Mouse (Mus musculus) 3134 (cell line): ENCODE results near the gene Tor1b.
"Not testable (repeated sequence)": the region's sequence is repeated elsewhere in the genome, so short reads cannot be mapped to it uniquely, and the experiment has no call there.

Experiments used
- DNase-seq: peaks from one replicate; pipeline ENCODE4 v3.0.0-alpha.2; 2011; ENCODE audit warnings: low spot score; ENCODE audit not compliant: insufficient read length; ENCODE audit errors: extremely low read depth

The Tor1b gene

DNA sequence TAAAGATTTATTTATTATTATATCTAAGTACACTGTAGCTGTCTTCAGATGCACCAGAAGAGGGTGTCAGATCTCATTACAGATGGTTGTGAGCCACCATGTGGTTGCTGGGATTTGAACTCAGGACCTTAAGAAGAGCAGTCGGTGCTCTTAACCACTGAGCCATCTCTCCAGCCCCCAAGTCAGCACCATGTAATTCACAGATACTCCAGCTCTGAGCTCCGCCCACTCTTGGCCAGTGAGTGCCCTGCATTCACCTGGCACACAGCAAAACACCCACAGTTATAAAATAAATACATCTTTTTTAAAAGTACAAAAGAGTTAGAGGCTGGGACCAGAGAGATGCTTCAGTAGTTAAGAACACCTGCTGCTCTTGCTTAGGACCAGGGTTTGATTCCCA, 21.9 kb upstream of the Tor1b start:
- not testable (repeated sequence) for DNase-seq

- no peak for DNase-seq
Measured at GRCm38 (mm10) chr2:30931922-30932321, 20.8 kb upstream of the Tor1b start.

GRCm38 (mm10) chr2:30933032-30933431, 19.7 kb upstream of the Tor1b start:
- no peak for DNase-seq

DNA sequence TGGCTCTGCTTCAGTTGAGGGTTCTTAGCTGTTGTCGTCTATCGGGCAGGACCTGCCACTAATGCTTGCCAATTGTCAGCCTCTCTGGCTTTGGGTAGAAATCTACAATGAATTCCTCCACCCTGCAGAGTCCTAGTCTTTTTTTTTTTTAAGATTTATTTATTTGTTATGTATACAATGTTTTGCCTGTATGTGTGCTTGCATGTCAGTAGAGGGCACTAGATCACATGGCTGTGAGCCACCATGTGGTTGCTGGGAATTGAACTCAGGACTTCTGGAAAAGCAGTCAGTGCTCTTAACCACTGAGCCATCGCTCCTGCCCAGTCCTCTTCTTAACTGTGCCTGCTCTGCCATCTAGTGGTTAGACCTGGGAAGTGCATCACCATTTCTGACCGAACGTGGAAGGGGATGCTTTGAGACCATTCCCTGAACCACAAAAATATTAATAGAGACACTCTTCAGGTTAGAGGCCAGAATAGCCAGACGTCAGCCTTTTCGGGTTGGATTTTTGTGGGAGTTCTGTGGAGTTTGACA, 18.8 kb upstream of the Tor1b start:
- DNase-seq = peak; percentile 61

GRCm38 (mm10) chr2:30936808-30937207, 16.0 kb upstream of the Tor1b start:
- no peak for DNase-seq

DNA sequence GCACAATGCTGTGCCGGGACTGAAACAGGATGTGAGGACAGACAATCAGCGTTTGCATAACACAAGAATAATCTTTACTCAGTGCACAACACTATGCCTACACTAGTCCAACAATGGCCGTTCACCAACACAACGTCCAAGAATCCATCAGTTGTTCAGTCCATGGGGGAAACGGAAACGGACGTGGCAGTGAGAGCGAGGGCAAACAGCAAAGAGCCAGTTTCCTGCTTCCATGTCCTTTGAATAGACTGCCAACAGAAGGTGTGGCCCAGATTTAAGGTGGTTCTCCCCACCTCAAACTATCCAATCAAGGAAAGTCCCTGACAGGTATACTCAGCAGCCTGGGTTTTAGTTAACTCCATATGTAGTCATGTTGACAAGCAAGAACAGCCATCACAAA, 15.0 kb upstream of the Tor1b start:
- no peak for DNase-seq

GRCm38 (mm10) chr2:30938574-30938991, 14.2 kb upstream of the Tor1b start:
- DNase-seq = no peak

GRCm38 (mm10) chr2:30941586-30941985, 11.2 kb upstream of the Tor1b start:
- DNase-seq = no peak

- DNase-seq = not testable (repeated sequence)
Measured at GRCm38 (mm10) chr2:30942116-30942515, 10.6 kb upstream of the Tor1b start.

DNA sequence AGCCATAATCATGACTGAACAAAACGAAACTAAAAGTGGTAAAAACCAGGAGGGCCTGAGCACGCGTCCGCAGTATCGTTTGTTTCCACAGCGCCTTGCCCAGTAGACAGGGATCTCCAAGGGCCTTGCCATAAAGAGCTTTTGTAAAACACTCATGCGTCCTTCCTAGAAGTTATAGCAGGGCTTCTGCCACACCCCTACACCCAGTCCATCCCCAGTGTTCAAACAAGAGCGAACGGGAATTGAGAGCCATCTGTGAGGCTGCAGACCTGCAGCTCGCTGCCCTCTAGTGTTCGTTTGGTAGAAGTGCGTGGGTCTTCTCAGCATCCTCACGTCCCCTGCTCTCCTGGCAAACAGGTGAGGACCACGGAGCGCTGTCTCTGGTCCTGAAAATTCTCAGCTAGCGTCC, 10.2 kb upstream of the Tor1b start:
- peak; percentile 69 for DNase-seq

GRCm38 (mm10) chr2:30952457-30952823, 319 bp upstream of the Tor1b start:
- no peak for DNase-seq

DNA sequence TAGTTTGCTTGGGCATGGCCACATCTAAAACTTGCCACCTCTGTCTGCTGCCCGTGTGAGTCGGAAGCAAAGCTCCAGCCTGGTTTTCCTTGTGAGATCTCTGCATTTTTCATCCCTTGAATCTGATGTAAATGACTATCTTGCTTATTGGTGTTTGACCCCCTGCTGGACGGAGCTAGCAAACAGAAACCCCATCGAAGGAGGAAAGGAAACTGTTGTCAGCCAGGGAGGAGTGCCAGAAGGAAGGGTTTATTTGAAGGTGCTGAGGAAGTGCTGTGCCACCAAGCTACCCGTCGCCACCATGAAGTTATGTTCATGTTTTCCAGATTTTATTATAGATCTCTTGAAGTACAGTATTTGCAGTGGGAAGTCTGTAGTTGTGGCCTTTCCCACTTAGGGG, 2.0 kb downstream of the Tor1b start:
- no peak for DNase-seq

GRCm38 (mm10) chr2:30957511-30957910, 4.8 kb downstream of the Tor1b start:
- no peak for DNase-seq

DNA sequence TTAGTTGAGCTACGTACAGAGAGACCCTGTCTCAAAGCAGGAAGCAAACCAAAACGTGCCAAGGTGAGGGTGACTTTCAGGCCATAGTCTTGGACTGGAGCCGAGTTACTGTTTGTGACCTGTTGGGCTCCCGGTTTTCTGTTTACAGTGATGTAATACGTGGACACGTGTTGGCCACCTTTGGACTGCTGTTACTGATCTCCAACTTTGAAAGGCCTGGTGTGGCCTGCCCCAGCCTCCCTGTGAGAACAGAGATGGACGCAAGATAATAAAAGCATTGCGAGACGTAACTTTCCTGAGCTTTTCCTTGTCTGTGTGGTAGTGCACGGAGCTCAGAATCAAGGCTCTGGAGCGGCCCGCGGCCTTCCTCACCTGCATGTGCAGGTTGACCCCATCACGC, 6.0 kb downstream of the Tor1b start:
- no peak for DNase-seq

GRCm38 (mm10) chr2:30959856-30960255, 7.1 kb downstream of the Tor1b start:
- DNase-seq = no peak

DNA sequence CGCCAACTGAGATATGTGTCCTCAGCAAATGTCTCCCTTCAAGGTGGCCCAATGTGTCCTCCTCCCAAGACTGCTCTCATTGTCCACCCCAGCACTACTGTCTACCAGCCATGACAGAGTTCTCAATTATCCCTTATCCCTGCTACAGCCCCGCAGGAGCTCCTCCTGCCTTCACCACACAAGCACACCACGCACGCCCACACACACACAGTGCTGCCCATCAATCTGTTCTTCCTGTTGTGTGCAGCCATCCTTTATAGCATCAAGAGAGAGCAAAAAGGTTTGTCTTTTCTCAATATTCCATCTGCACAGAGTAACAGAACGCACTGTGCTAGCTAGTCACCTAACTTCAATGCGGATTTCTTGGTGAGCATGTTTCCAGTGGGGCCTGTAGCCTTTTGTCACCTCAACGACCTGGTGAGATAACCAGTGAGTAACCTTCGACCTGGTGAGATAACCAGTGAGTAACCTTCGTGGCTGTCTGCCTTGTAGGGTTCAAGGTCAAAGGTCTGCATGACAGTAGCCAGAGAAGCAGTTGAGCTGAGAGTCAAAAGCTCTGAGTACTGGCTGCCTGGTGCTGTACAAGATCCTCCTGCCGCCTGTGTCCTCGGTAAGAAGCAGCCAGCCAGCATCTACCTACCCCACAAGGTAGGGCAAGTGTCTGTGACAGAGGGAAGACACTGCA, 10.0 kb downstream of the Tor1b start:
- no peak for DNase-seq

- no peak for DNase-seq
Measured at GRCm38 (mm10) chr2:30965627-30966026, 12.9 kb downstream of the Tor1b start.

GRCm38 (mm10) chr2:30966826-30967225, 14.1 kb downstream of the Tor1b start:
- DNase-seq = no peak

DNA sequence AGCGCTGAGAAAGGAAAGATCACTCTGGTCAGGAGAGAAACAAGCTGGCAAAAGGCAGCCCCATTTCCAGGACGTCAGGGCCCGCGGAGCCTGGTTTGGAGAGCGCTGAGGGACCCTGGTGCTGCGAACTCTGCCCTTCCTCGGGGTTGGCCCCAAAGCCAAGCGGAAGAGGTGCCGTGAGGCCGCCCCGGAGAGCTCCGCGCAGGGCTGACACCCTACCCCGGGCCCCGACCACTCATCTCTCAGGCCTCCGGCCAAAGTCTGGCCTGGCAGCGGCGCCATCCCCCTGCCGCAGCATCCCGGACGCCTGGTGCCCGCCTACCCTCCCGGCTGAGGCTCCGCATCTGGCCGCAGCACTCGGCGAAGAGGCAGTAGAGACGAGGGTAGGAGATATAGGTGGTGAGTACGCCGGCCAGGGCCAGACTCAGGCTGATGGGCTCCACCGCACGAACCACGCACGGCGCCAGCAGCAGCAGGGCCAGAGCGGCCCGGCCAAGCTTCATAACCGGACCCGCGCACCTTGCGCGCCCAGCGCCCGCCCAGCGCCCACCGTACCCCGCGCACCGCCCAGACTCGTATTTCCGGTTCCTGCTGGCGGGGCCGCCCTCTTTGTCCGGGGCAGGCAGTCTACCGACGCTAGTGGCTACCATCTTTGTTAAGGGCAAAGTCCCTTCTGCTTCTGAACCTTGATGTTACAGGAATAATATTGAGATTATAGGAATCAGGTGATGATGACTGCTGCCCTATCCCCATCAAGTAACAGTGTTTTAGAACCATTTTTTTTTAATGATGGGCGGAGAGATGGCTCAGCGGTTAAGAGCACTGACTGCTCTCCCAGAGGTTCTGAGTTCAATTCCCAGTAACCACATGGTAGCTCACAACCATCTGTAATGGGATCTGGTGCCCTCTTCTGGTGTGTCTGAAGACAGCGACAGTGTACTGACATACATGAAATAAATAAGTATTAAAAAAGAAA, 14.9 kb downstream of the Tor1b start, which contains the start of gene Tor1a:
Gene Tor1a, minus strand, starts transcription at position 582 of the 976 bp plus-strand sequence.
- DNase-seq = peak; percentile 87

DNA sequence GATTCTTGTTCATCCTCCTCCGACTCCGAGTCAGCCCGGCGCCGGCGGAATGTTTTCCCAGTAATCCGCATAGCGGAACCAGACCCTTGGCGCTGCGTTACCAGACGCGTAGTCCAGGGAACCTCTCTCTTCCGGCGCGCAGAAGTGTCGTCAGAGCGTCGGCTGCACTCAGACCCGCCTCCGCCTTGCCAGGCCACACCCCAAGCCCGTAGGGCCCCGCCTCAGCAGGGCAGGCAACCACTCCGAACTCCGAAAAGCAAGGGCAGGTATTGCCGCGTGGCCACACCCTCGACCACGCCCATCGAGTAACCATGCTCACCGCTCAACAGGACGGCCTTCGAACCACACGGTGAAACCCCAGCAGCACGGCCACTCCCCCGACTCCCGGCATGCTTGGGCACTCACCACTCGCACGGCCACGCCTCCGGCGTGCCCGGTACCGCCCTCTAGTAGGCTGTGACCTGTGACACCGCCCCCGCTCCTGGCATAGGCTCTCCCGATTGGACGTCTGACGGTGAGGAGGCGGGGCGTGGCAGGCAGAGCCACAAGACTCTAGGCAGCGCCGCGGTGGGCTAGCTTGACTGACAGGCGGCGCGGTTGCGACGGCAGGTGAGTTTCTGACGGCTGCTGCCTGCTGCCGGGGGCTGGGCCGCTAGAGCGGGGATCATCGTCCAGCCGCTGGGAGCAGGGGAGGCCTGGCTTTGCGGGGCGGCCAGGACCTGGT, 29.2 kb downstream of the Tor1b start, which contains the start of the genes BC005624 and Usp20:
Gene BC005624, minus strand, starts transcription at position 412 of the 724 bp plus-strand sequence.
Gene Usp20, plus strand, starts transcription at position 490 of the 724 bp plus-strand sequence.
- peak; percentile 100 for DNase-seq

DNA sequence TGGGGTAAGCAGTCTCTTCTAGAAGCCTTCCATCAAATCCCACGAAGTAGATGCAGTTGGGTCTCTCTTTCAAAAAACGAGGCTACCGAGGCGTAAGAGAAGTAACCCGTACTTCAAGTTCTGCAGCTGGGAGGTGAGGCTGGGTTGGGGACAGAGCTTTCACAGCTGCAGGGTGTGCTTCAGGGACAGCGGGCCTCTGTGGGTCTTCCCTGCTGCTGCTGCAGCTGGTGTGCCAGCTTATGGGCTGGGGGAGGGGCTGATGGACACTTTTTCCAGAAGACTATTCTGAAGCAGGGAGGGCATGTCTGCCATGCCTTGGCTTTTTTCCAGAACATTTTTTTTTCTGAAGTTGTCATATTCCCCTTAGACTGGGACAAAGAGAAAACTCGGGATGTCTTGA, 30.3 kb downstream of the Tor1b start:
- DNase-seq = peak; percentile 25
